Mouse (Mus musculus): ENCODE data around the gene Slc6a21. TPM values are rescaled to one million over a fixed set of nuclear protein-coding genes. Genes with fewer than 3 reads are reported as not detected.
A peak's percentile ranks its signal among the peaks of the same experiment; 100 is the strongest.

Slc6a21 gene
- polyA plus RNA-seq, 1 experiment from 2014 or later = not detected

DNA sequence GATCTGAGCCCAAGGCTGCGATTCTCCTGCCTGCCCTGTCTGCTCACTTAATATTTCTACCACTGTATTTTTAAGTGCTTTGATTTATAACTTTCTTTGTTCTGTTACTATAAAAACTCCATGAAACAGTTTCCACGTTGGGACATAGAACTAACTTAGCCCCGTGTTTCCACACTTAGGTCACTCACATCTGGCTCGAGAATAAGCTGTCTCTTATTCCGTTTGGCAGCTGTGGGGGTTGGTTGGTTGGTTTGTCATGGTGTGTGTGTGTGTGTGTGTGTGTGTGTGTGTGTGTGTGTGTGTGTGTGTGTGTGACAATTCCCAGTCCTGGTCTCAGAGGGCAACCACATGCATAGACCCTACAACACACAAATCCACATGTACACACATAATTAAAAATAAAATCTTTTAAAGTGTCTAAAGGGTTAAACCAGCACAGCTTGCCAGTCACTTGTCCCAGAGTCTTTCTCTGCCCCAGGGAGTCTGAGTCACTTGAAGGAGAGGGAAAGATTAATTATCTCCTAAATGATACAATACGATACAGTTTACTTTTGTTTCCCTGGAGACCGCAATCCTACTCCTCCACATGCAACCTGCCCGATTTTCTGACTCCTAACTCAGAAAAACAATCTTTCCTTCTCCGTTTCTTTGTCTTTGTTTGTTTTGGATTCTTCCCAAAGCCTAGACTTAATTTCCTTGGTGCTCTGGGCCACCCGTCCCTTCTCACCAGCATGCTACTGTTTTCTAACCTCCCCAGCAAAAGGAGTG lies 35.6 kb downstream of the Slc6a21 start:
- no peak overlapping the region for H3K27ac ChIP-seq (replicated peaks; ENCODE audit: low read depth, low read length)
- DNase-seq (ENCODE audit: low spot score) (peak; percentile 41), ATAC-seq (replicated peaks; ENCODE audit: insufficient number of reproducible peaks, low FRiP score, low TSS enrichment, low read depth) (no peak)
- no peak overlapping the region for H3K4me2 ChIP-seq (ENCODE audit: low read depth, low read length)
- no peaks in the 10 kb centered on the region for H3K9me3 ChIP-seq (replicated peaks; ENCODE audit: control insufficient read depth, low read length)
- H3K4me1 ChIP-seq (ENCODE audit: control insufficient read depth, insufficient read depth, low read length) = peaks cover 6% of the 10 kb centered on the region; the same call in 1 of the 2 replicates
- no peaks in the 10 kb centered on the region for H3K27me3 ChIP-seq (ENCODE audit: control insufficient read depth, insufficient read depth, low read length)
- H3K36me3 ChIP-seq (replicated peaks; ENCODE audit: control insufficient read depth, insufficient read depth, low read depth, low read length) = no peaks in the 10 kb centered on the region
- no peak overlapping the region for H3K9ac ChIP-seq (replicated peaks; ENCODE audit: low read length)
- 22% methylated on average over 10 of the region's 10 CpGs for WGBS
- no peak overlapping the region for H3K4me3 ChIP-seq (ENCODE audit: low read depth, low read length)

DNA sequence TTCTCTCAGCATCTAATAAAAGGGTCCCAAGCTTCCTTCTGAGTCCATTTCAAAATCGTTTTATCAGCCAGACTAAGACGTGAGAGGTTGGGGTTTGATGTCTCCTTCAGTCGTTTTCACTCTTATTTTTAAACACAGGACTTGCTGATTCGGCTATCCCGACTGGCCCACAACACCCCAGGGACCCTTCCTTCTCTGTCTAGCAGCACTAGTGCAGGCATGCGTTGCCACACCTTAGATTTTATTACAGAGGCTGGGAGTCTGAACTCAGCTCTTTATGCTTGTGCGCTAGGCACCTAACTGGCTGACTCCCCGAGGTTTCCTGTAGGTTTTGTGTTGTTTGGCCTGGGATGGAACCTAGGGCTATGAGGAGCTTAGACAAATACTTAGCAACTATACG lies 36.2 kb downstream of the Slc6a21 start:
- no peak for DNase-seq (ENCODE audit: low spot score)
- Histone ChIP-seq H3K4me2 (ENCODE audit: low read depth, low read length) (no peak overlapping the region), H3K36me3 (replicated peaks; ENCODE audit: control insufficient read depth, insufficient read depth, low read depth, low read length) (no peaks in the 10 kb centered on the region), H3K9me3 (replicated peaks; ENCODE audit: control insufficient read depth, low read length) (no peaks in the 10 kb centered on the region), H3K27ac (replicated peaks; ENCODE audit: low read depth, low read length) (no peak overlapping the region), H3K4me1 (ENCODE audit: control insufficient read depth, insufficient read depth, low read length) (peaks cover 6% of the 10 kb centered on the region; the same call in 1 of the 2 replicates), H3K9ac (replicated peaks; ENCODE audit: low read length) (no peak overlapping the region), H3K4me3 (ENCODE audit: low read depth, low read length) (no peak overlapping the region), H3K27me3 (ENCODE audit: control insufficient read depth, insufficient read depth, low read length) (no peaks in the 10 kb centered on the region)
- no peak for ATAC-seq (replicated peaks; ENCODE audit: insufficient number of reproducible peaks, low FRiP score, low TSS enrichment, low read depth)
- WGBS = 37% methylated on average over 9 of the region's 9 CpGs

DNA sequence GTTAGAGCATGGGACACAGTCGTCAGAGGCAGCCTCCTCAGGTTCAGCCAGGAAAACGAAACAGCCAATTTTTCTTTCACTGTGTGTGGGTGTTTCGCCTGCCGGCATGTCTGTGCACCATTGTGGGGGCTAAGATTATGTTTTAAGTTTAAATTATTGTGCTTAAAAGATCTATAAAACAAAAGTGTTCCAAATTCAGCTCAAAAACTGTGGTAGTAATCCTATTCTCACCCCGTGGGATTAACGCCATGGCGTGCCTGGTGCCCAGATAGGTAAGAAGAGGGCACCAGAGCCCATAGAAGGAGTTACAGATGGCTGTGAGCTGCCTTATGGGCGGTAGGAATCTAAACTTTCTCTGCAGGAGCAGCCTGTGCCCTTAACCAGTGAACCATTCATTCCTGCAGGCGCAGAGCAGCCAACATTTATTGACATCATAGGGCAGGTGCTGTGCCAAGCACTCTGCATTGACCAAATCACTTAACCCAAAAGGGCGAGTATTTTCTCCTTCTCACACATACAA lies 37.9 kb downstream of the Slc6a21 start:
- no peaks in the 10 kb centered on the region for H3K27me3 ChIP-seq (ENCODE audit: control insufficient read depth, insufficient read depth, low read length)
- DNase-seq (ENCODE audit: low spot score) (no peak), ATAC-seq (replicated peaks; ENCODE audit: insufficient number of reproducible peaks, low FRiP score, low TSS enrichment, low read depth) (no peak)
- H3K4me2 ChIP-seq (ENCODE audit: low read depth, low read length) = no peak overlapping the region
- H3K9me3 ChIP-seq (replicated peaks; ENCODE audit: control insufficient read depth, low read length) = no peaks in the 10 kb centered on the region
- peaks cover 6% of the 10 kb centered on the region; the same call in 1 of the 2 replicates for H3K4me1 ChIP-seq (ENCODE audit: control insufficient read depth, insufficient read depth, low read length)
- no peak overlapping the region for H3K4me3 ChIP-seq (ENCODE audit: low read depth, low read length)
- no peak overlapping the region for H3K27ac ChIP-seq (replicated peaks; ENCODE audit: low read depth, low read length)
- H3K36me3 ChIP-seq (replicated peaks; ENCODE audit: control insufficient read depth, insufficient read depth, low read depth, low read length) = no peaks in the 10 kb centered on the region
- no peak overlapping the region for H3K9ac ChIP-seq (replicated peaks; ENCODE audit: low read length)
- WGBS = 83% methylated on average over 10 of the region's 10 CpGs

DNA sequence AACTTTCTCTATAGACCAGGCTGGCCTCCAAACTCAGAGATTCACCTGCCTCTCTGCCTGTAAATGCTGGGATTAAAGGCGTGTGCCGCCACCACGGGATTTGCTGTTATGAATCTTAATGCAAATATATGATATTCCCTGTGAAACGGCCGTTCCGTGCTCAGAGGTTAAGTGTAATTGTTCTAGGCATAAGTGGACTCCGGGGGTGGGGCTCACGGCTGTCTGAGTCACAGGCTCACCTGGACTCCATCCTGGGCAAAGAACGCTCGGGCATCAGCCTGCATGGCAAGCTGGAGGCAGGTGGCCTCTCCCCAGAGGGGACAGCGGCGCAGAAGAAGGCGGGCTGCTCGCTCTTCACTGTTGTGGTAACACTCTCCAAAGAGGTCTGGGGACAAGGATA lies 39.2 kb downstream of the Slc6a21 start:
- H3K36me3 ChIP-seq (replicated peaks; ENCODE audit: control insufficient read depth, insufficient read depth, low read depth, low read length) = no peaks in the 10 kb centered on the region
- no peak overlapping the region for H3K4me2 ChIP-seq (ENCODE audit: low read depth, low read length)
- no peak overlapping the region for H3K4me3 ChIP-seq (ENCODE audit: low read depth, low read length)
- no peak overlapping the region for H3K27ac ChIP-seq (replicated peaks; ENCODE audit: low read depth, low read length)
- no peaks in the 10 kb centered on the region for H3K27me3 ChIP-seq (ENCODE audit: control insufficient read depth, insufficient read depth, low read length)
- no peak for DNase-seq (ENCODE audit: low spot score)
- H3K9me3 ChIP-seq (replicated peaks; ENCODE audit: control insufficient read depth, low read length) = no peaks in the 10 kb centered on the region
- H3K4me1 ChIP-seq (ENCODE audit: control insufficient read depth, insufficient read depth, low read length) = peaks cover 6% of the 10 kb centered on the region; the same call in 1 of the 2 replicates
- 93% methylated on average over 14 of the region's 14 CpGs for WGBS
- ATAC-seq (replicated peaks; ENCODE audit: insufficient number of reproducible peaks, low FRiP score, low TSS enrichment, low read depth) = no peak
- H3K9ac ChIP-seq (replicated peaks; ENCODE audit: low read length) = no peak overlapping the region

DNA sequence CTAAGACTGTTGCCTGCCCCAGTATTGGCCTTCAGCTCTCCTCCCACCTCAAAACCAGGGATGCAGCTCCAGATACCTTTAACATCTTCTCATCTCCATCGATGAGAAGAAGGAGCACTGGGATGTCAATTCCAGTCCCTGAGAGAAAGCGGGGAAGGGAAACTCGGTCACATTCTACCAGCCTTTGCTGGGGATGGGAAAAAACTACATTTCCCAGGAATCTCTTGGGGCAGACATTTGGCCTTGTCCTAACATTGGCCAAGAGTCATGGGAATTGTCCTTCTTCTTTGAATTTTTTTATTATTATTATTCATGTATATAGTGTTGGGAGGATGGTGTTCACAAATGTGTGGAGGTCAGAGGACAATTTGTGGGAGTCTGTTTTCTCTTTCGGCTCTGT lies 44.9 kb downstream of the Slc6a21 start:
- ATAC-seq (replicated peaks; ENCODE audit: insufficient number of reproducible peaks, low FRiP score, low TSS enrichment, low read depth) (no peak), DNase-seq (ENCODE audit: low spot score) (no peak)
- no peaks in the 10 kb centered on the region for H3K36me3 ChIP-seq (replicated peaks; ENCODE audit: control insufficient read depth, insufficient read depth, low read depth, low read length)
- H3K9ac ChIP-seq (replicated peaks; ENCODE audit: low read length) = no peak overlapping the region
- H3K4me2 ChIP-seq (ENCODE audit: low read depth, low read length) = no peak overlapping the region
- no peak overlapping the region for H3K27ac ChIP-seq (replicated peaks; ENCODE audit: low read depth, low read length)
- 84% methylated on average over 4 of the region's 4 CpGs for WGBS
- H3K4me1 ChIP-seq (ENCODE audit: control insufficient read depth, insufficient read depth, low read length) = no peaks in the 10 kb centered on the region
- no peak overlapping the region for H3K4me3 ChIP-seq (ENCODE audit: low read depth, low read length)
- no peaks in the 10 kb centered on the region for H3K27me3 ChIP-seq (ENCODE audit: control insufficient read depth, insufficient read depth, low read length)
- H3K9me3 ChIP-seq (replicated peaks; ENCODE audit: control insufficient read depth, low read length) = no peaks in the 10 kb centered on the region

DNA sequence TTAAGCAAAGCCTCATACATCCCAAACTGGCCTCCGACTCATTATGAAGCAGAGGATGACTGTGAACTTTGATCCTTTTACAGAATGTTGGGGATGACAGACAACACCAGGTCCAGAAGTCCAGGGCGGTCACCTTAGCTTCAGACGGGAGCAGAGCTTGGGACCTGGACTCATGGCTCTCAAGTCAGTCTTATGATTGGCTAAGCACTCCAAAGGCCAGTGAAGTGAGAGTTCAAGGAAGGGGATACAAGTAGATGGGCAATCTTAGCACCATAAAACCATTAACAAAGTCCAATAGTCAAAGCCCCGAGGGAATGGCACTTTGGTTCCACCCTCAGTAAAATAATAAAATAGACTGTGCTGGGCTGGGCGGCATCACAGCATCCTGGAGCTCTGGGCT lies 45.8 kb downstream of the Slc6a21 start:
- no peaks in the 10 kb centered on the region for H3K9me3 ChIP-seq (replicated peaks; ENCODE audit: control insufficient read depth, low read length)
- H3K9ac ChIP-seq (replicated peaks; ENCODE audit: low read length) = no peak overlapping the region
- H3K36me3 ChIP-seq (replicated peaks; ENCODE audit: control insufficient read depth, insufficient read depth, low read depth, low read length) = no peaks in the 10 kb centered on the region
- DNase-seq (ENCODE audit: low spot score) (no peak), ATAC-seq (replicated peaks; ENCODE audit: insufficient number of reproducible peaks, low FRiP score, low TSS enrichment, low read depth) (no peak)
- no peak overlapping the region for H3K4me2 ChIP-seq (ENCODE audit: low read depth, low read length)
- WGBS = 86% methylated on average over 5 of the region's 5 CpGs
- no peak overlapping the region for H3K4me3 ChIP-seq (ENCODE audit: low read depth, low read length)
- H3K27ac ChIP-seq (replicated peaks; ENCODE audit: low read depth, low read length) = no peak overlapping the region
- H3K4me1 ChIP-seq (ENCODE audit: control insufficient read depth, insufficient read depth, low read length) = no peaks in the 10 kb centered on the region
- H3K27me3 ChIP-seq (ENCODE audit: control insufficient read depth, insufficient read depth, low read length) = no peaks in the 10 kb centered on the region

DNA sequence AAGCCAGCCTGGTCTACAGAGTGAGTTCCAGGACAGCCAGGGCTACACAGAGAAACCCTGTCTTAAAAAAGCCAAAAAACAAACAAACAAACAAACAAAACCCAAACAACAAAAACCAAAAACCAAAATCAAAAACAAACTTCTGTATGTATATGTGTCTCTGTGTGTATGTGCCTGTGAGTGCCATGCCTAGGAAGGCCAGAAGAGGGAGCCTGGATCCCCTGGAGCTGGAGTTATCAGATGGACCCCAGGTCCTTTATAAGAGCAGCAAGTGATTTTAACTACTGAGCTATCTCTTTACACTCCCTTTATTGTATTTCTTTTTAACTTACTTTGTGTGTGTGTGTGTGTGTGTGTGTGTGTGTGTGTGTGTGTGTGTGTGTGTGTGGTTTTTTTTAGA lies 48.5 kb downstream of the Slc6a21 start:
- Histone ChIP-seq H3K36me3 (replicated peaks; ENCODE audit: control insufficient read depth, insufficient read depth, low read depth, low read length) (no peaks in the 10 kb centered on the region), H3K4me1 (ENCODE audit: control insufficient read depth, insufficient read depth, low read length) (no peaks in the 10 kb centered on the region), H3K27me3 (ENCODE audit: control insufficient read depth, insufficient read depth, low read length) (no peaks in the 10 kb centered on the region), H3K9me3 (replicated peaks; ENCODE audit: control insufficient read depth, low read length) (no peaks in the 10 kb centered on the region), H3K4me3 (ENCODE audit: low read depth, low read length) (no peak overlapping the region), H3K4me2 (ENCODE audit: low read depth, low read length) (no peak overlapping the region), H3K27ac (replicated peaks; ENCODE audit: low read depth, low read length) (no peak overlapping the region), H3K9ac (replicated peaks; ENCODE audit: low read length) (no peak overlapping the region)
- ATAC-seq (replicated peaks; ENCODE audit: insufficient number of reproducible peaks, low FRiP score, low TSS enrichment, low read depth) (no peak), DNase-seq (ENCODE audit: low spot score) (no peak)

DNA sequence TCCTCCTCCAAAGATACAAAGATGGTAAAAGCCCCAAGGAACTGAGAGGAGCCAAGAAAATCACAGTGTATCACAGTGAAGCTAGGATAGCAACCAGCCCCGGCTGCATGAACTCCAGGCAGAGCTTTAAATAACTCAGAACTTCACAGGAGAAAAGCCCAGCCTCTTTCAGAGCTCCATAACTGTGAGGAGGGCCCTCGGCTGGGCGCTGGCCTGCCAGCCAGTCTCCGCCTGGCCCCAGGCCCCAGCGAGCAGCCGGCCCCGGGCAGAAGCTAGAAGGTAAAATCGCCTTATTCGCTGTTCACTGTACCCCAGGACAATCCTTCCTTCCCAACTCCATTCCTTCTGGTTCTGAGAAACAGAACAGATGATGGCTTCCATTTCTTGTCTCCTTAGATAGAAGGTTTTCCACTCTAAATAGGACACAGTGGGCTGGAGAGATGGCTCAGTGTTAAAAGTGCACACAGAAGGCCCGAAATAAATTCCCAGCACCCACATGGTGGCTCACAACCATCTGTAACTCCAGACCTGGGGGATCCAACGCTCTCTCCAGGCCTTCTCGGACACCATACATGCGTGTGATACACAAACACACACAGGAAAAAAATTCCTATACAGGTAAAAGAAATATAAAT lies 51.6 kb downstream of the Slc6a21 start:
- WGBS = 77% methylated on average over 13 of the region's 13 CpGs
- Histone ChIP-seq H3K4me1 (ENCODE audit: control insufficient read depth, insufficient read depth, low read length) (no peaks in the 10 kb centered on the region; the same call in 1 of the 2 replicates), H3K36me3 (replicated peaks; ENCODE audit: control insufficient read depth, insufficient read depth, low read depth, low read length) (no peaks in the 10 kb centered on the region), H3K27me3 (ENCODE audit: control insufficient read depth, insufficient read depth, low read length) (no peaks in the 10 kb centered on the region), H3K9me3 (replicated peaks; ENCODE audit: control insufficient read depth, low read length) (no peaks in the 10 kb centered on the region), H3K4me3 (ENCODE audit: low read depth, low read length) (no peak overlapping the region), H3K9ac (replicated peaks; ENCODE audit: low read length) (no peak overlapping the region), H3K27ac (replicated peaks; ENCODE audit: low read depth, low read length) (no peak overlapping the region), H3K4me2 (ENCODE audit: low read depth, low read length) (no peak overlapping the region)
- ATAC-seq (replicated peaks; ENCODE audit: insufficient number of reproducible peaks, low FRiP score, low TSS enrichment, low read depth) (no peak), DNase-seq (ENCODE audit: low spot score) (no peak)
